Mouse (Mus musculus) MEL (cell line): ENCODE data around the gene Nkpd1. TPM values are rescaled to one million over a fixed set of nuclear protein-coding genes. Genes with fewer than 3 reads are reported as not detected.

Experiments used
- DNase-seq: peaks from one replicate; pipeline ENCODE4 v3.0.0; 2011; ENCODE audit warnings: low read depth, low spot score
- H3K27ac ChIP-seq: 2 replicates; pipeline ENCODE4 v1.5.1; 2012; ENCODE audit warnings: low read depth, mild to moderate bottlenecking, control low read depth, low read length, moderate library complexity; ENCODE audit not compliant: control insufficient read depth
- H3K27me3 ChIP-seq, 2 experiments: fragments of 150-350 bp in 1 of 2; sonication (generic) in 1 of 2; 2 replicates each; pipeline ENCODE4 v1.6.1; 2012; ENCODE audit warnings: low read length in 2 of 2, mild to moderate bottlenecking in 2 of 2, improper control_type of control experiment in 1 of 2, moderate library complexity in 1 of 2; ENCODE audit not compliant: insufficient read depth in 2 of 2, control insufficient read depth in 1 of 2
- H3K36me3 ChIP-seq, 2 experiments: 2 replicates each; pipeline ENCODE4 v1.6.1; 2012 to 2014; ENCODE audit warnings: low read length in 2 of 2, improper control_type of control experiment in 1 of 2, inconsistent platforms in 1 of 2, mild to moderate bottlenecking in 1 of 2; ENCODE audit not compliant: insufficient read depth in 2 of 2, control insufficient read depth in 1 of 2
- H3K4me1 ChIP-seq, 2 experiments: fragments of 150-350 bp in 1 of 2; sonication (generic) in 1 of 2; 2 replicates each; pipeline ENCODE4 v1.6.1; 2012; ENCODE audit warnings: low read length in 2 of 2, improper control_type of control experiment in 1 of 2, mild to moderate bottlenecking in 1 of 2; ENCODE audit not compliant: insufficient read depth in 2 of 2, control insufficient read depth in 1 of 2
- H3K4me3 ChIP-seq, 2 experiments: fragments of 150-350 bp in 1 of 2; sonication (generic) in 1 of 2; 2 replicates each; pipeline ENCODE4 v1.5.1; 2012; ENCODE audit warnings: low read depth in 2 of 2, low read length in 2 of 2, mild to moderate bottlenecking in 2 of 2, moderate library complexity in 2 of 2, control low read depth in 1 of 2, improper control_type of control experiment in 1 of 2; ENCODE audit not compliant: control insufficient read depth in 1 of 2, insufficient read depth in 1 of 2
- H3K79me2 ChIP-seq: 2 replicates; pipeline ENCODE4 v1.6.1; 2012; ENCODE audit warnings: mild to moderate bottlenecking, low read length, moderate library complexity; ENCODE audit not compliant: control insufficient read depth, poor library complexity, insufficient read depth
- H3K9ac ChIP-seq: 2 replicates; pipeline ENCODE4 v1.6.1; 2012; ENCODE audit warnings: low read depth, mild to moderate bottlenecking, control low read depth, low read length, moderate library complexity; ENCODE audit not compliant: control insufficient read depth, poor library complexity, severe bottlenecking
- H3K9me3 ChIP-seq: fragments of 150-350 bp; sonication (generic); replicated peaks from 2 replicates; pipeline ENCODE4 v1.6.1; 2012; ENCODE audit warnings: mild to moderate bottlenecking, low read length, improper control_type of control experiment, moderate library complexity; ENCODE audit not compliant: insufficient read depth
- CHD1 ChIP-seq: IDR thresholded peaks from 2 replicates; pipeline ENCODE4 v1.6.1; 2012; ENCODE audit warnings: low read depth, mild to moderate bottlenecking, inconsistent platforms, low read length, improper control_type of control experiment
- CHD2 ChIP-seq: IDR thresholded peaks from 2 replicates; pipeline ENCODE4 v1.6.1; 2011; ENCODE audit warnings: low read length, improper control_type of control experiment
- CTCF ChIP-seq, 3 experiments: IDR thresholded peaks in 2 of 3; conservative IDR thresholded peaks in 1 of 3; 2 replicates each; pipeline ENCODE4 v1.5.1; 2011 to 2012; ENCODE audit warnings: low read length in 3 of 3, low read depth in 2 of 3, mild to moderate bottlenecking in 2 of 3, improper control_type of control experiment in 1 of 3, inconsistent platforms in 1 of 3, mixed read lengths in 1 of 3, moderate library complexity in 1 of 3; ENCODE audit not compliant: control insufficient read depth in 1 of 3, insufficient read depth in 1 of 3, poor library complexity in 1 of 3, severe bottlenecking in 1 of 3
- ELF1 ChIP-seq: IDR thresholded peaks from 2 replicates; pipeline ENCODE4 v1.6.1; 2014; ENCODE audit warnings: low read depth, mild to moderate bottlenecking, inconsistent platforms, low read length, improper control_type of control experiment, moderate library complexity
- EP300 ChIP-seq, 2 experiments: IDR thresholded peaks; 2 replicates each; pipeline ENCODE4 v1.6.1; 2011; ENCODE audit warnings: improper control_type of control experiment in 2 of 2, low read length in 2 of 2, low read depth in 1 of 2, mild to moderate bottlenecking in 1 of 2
- MAX ChIP-seq: IDR thresholded peaks from 2 replicates; pipeline ENCODE4 v1.6.1; 2011; ENCODE audit warnings: low read length, improper control_type of control experiment
- MEF2A ChIP-seq: IDR thresholded peaks from 2 replicates; pipeline ENCODE4 v1.6.1; 2014; ENCODE audit warnings: low read depth, mild to moderate bottlenecking, inconsistent platforms, low read length, improper control_type of control experiment; ENCODE audit not compliant: poor library complexity, insufficient replicate concordance, severe bottlenecking; ENCODE audit errors: extremely low read depth
- MXI1 ChIP-seq: IDR thresholded peaks from 2 replicates; pipeline ENCODE4 v1.6.1; 2011; ENCODE audit warnings: mild to moderate bottlenecking, low read depth, low read length, improper control_type of control experiment
- MYC ChIP-seq: IDR thresholded peaks from 2 replicates; pipeline ENCODE4 v1.6.1; 2011; ENCODE audit warnings: low read depth, mild to moderate bottlenecking, low read length, improper control_type of control experiment, moderate library complexity
- NELFE ChIP-seq: IDR thresholded peaks from 2 replicates; pipeline ENCODE4 v1.6.1; 2011; ENCODE audit warnings: low read depth, low read length, improper control_type of control experiment
- POLR2AphosphoS5 ChIP-seq: IDR thresholded peaks from 2 replicates; pipeline ENCODE4 v1.6.1; 2012; ENCODE audit warnings: low read depth, borderline replicate concordance, mild to moderate bottlenecking, inconsistent platforms, low read length, moderate library complexity, mixed read lengths
- SIN3A ChIP-seq: IDR thresholded peaks from 2 replicates; pipeline ENCODE4 v1.6.1; 2012; ENCODE audit warnings: low read length, improper control_type of control experiment, inconsistent platforms
- TAL1 ChIP-seq: IDR thresholded peaks from 2 replicates; pipeline ENCODE4 v1.6.1; 2012; ENCODE audit warnings: mild to moderate bottlenecking, inconsistent platforms, low read length, moderate library complexity, mixed read lengths
- TBP ChIP-seq: IDR thresholded peaks from 2 replicates; pipeline ENCODE4 v1.8.0; 2011; ENCODE audit warnings: low read depth, low read length, improper control_type of control experiment
- USF1 ChIP-seq: IDR thresholded peaks from 2 replicates; pipeline ENCODE4 v1.6.1; 2014; ENCODE audit warnings: low read depth, mild to moderate bottlenecking, inconsistent platforms, low read length, improper control_type of control experiment, moderate library complexity
- ZC3H11A ChIP-seq: IDR thresholded peaks from 2 replicates; pipeline ENCODE4 v1.6.1; 2012; ENCODE audit warnings: low read depth, mild to moderate bottlenecking, inconsistent platforms, low read length, improper control_type of control experiment
- ZKSCAN1 ChIP-seq: IDR thresholded peaks from 2 replicates; pipeline ENCODE4 v1.6.1; 2012; ENCODE audit warnings: low read depth, mild to moderate bottlenecking, inconsistent platforms, low read length, improper control_type of control experiment, moderate library complexity
- polyA plus RNA-seq, 2 experiments: library from polyadenylated mRNA; stranded (reverse) in 1 of 2; unstranded in 1 of 2; fragments of >175 nt in 1 of 2; fragments of >200 nt in 1 of 2; gene quantifications; 2 replicates each; pipeline versions ENCODE4 v1.2.1 to v1.2.4; 2012; ENCODE audit warnings: low replicate concordance in 2 of 2, low read depth in 1 of 2; ENCODE audit not compliant: insufficient read length in 2 of 2, insufficient read depth in 1 of 2, missing spikeins in 1 of 2
- total RNA-seq: library from RNA; depleted of rRNA; stranded (reverse); fragments of 300-350 nt; gene quantifications from 2 replicates; pipeline ENCODE4 v1.2.3, GENCODE M21; 2012

Gene Nkpd1
- total and polyA plus RNA-seq, 3 experiments = 0.33 to 0.35 TPM; not detected in 1

GRCm38 (mm10) chr7:19551634-19552033 is 34.0 kb downstream of the Nkpd1 start:
- H3K27ac ChIP-seq = no peak overlapping the region
- no peak for TF ChIP-seq SIN3A
- no peak for TF ChIP-seq TBP
- TF ChIP-seq MYC = no peak
- TF ChIP-seq CHD2 = no peak
- no peak for TF ChIP-seq MEF2A
- TF ChIP-seq POLR2AphosphoS5 = no peak
- TF ChIP-seq ZC3H11A = no peak
- TF ChIP-seq MXI1 = no peak
- TF ChIP-seq EP300 (IDR thresholded peaks at IDR 0.05; ENCODE audit: low read depth in 1 of 2, low read length in 2 of 2) = no peak
- no peak for TF ChIP-seq ELF1
- TF ChIP-seq NELFE = no peak
- TF ChIP-seq CHD1 = no peak
- no peak for TF ChIP-seq MAX
- no peak for TF ChIP-seq TAL1
- TF ChIP-seq, all 39 proteins: peak for 0
- H3K79me2 ChIP-seq = peaks cover 41% of the 10 kb centered on the region
- no peak overlapping the region for H3K9ac ChIP-seq
- H3K27me3 ChIP-seq = no peaks in the 10 kb centered on the region
- DNase-seq = no peak
- H3K4me3 ChIP-seq = no peak overlapping the region
- no peaks in the 10 kb centered on the region for H3K9me3 ChIP-seq
- H3K36me3 ChIP-seq = peaks cover 0 to 5% of the 10 kb centered on the region in 2 experiments; a peak in 1 of 4 replicates
- H3K4me1 ChIP-seq = no peaks in the 10 kb centered on the region

- Histone ChIP-seq H3K4me3 (no peak overlapping the region), H3K9ac (no peak overlapping the region), H3K9me3 (no peaks in the 10 kb centered on the region), H3K27me3 (no peaks in the 10 kb centered on the region), H3K4me1 (no peaks in the 10 kb centered on the region), H3K36me3 (peaks cover 0 to 5% of the 10 kb centered on the region in 2 experiments; a peak in 1 of 4 replicates), H3K79me2 (peaks cover 44% of the 10 kb centered on the region), H3K27ac (no peak overlapping the region)
- DNase-seq = no peak
- TF ChIP-seq CTCF (IDR thresholded peaks at IDR 0.05 in 2 of 3, conservative IDR thresholded peaks at IDR 0.05 in 1 of 3; ENCODE audit: control insufficient read depth in 1 of 3, insufficient read depth in 1 of 3, low read depth in 2 of 3, low read length in 3 of 3, poor library complexity in 1 of 3, severe bottlenecking in 1 of 3) = no peak
- TF ChIP-seq ZKSCAN1 = no peak
- no peak for TF ChIP-seq CHD2
- TF ChIP-seq USF1 = no peak
Measured at GRCm38 (mm10) chr7:19552443-19552842, 34.8 kb downstream of the Nkpd1 start.
